Mouse (Mus musculus) telencephalon, adult 2 months (tissue): ENCODE results near the gene Angel2.
"Not testable (repeated sequence)": the region's sequence is repeated elsewhere in the genome, so short reads cannot be mapped to it uniquely, and the experiment has no call there.

ENCODE experiments used
- DNase-seq: peaks from one replicate; pipeline ENCODE4 v3.0.0-alpha.2; 2011; ENCODE audit warnings: low read depth, low spot score

Angel2 gene

DNA sequence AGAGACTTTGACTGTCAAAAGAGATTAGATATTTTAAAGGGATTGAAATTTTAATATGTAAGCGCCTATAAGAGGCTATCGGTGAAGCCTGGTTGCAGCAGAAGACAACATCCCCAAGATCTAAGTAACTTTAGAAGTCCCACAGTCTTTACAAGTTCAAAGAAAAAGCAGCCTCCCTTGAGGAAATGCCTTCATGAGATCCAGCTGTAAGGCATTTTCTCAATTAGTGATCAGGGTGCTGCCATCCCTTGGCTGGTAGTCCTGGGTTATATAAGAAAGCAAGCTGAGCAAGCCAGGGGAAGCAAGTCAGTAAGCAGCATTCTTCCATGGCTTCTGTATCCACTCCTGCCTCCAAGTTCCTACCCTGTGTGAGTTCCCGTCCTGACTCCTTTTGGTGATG, at the start of gene Angel2:
TSS of gene Angel2 (plus strand) at position 301 of the 400 bp plus-strand sequence.
- DNase-seq, result not testable (repeated sequence)

GRCm38 (mm10) chr1:190875751-190876150, 49.2 kb upstream of the Angel2 start:
- DNase-seq, result peak; percentile 27

GRCm38 (mm10) chr1:190880638-190881037, 44.3 kb upstream of the Angel2 start:
- DNase-seq, result no peak

GRCm38 (mm10) chr1:190881422-190881821, 43.5 kb upstream of the Angel2 start:
- DNase-seq, result peak; percentile 47

- no peak for DNase-seq
These were observed 38.9 kb upstream of the Angel2 start for GRCm38 (mm10) chr1:190886014-190886413.

- DNase-seq, result no peak
These were observed 36.9 kb upstream of the Angel2 start for GRCm38 (mm10) chr1:190888031-190888430.

DNA sequence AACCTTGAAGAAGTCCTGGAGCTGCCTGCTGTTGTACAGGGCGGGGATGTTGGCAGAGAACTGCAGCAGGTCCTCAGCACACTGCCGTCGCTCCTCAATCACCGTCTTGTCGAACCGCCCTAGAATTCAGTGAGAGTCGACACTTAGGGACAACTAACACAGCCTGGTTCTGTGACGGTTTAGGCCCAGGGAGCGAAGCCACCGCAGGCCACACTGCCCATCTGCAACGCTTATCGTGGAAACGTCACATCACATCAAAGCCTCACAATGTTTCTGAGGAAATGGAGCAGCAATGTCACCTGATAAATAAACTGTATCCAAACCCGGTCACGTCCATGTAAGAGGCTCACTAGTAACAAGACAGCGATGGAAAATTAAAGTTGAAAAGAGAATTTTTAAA, 36.3 kb upstream of the Angel2 start:
- DNase-seq, result no peak

DNA sequence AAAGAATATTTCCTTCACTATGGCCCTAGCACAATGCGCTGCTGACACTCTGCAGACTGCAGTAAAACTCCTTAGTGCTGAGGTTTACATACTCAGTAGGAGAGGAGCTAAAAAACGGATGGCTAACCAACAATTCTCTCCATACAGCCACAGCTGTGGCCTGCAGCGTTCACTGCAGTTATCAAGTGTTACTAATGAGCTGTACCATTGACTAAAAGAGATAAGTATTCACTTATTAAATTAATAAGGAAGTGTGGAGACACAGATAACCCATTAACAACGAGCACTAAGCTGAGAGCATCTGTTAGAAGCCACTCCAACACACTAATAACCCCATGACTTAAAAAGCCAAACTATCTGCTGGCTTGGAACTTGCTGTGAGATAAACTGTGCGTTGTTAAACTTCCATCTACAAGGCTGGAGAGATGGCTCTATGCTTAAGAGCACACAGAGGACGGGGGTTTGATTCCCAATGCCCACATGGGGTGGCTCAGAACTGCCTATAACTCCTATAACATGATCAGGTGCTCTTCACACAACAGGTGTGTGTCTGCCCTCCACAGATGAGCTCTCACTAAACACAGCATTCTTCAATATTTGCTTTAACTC, 31.2 kb upstream of the Angel2 start:
- DNase-seq, result no peak

GRCm38 (mm10) chr1:190898186-190898585, 26.7 kb upstream of the Angel2 start:
- no peak for DNase-seq

DNA sequence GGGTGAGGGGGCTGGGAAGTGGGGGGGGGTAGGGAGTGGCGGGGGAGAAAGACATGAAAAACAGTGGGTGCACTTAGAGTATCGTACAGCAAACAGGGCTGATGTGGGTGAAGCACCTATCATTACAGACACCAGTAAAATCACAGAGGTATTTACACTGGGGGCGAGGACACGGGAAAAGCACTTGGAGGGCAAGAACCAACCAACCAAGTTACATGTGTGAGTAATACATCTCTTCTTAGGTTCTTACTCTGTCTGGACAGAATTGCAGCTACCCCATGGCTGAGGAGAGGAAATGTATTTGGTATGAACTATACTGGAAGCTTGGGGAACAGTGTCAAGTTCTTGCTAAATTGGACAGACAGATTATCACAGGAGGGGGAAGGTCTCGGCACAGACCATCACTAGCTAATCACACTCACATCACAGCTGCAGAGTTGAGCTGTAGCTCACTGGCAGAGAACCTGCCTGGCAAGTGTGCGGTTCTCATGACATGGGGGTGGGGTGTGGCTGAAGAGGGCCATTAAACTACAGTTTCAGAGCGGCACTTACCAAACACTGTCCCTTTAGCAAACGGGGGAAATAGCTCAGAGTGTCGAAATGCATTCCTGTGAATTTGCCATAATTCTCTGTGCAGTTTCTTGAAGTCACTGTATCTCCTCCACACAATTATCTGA, 25.9 kb upstream of the Angel2 start:
- DNase-seq, result no peak

DNA sequence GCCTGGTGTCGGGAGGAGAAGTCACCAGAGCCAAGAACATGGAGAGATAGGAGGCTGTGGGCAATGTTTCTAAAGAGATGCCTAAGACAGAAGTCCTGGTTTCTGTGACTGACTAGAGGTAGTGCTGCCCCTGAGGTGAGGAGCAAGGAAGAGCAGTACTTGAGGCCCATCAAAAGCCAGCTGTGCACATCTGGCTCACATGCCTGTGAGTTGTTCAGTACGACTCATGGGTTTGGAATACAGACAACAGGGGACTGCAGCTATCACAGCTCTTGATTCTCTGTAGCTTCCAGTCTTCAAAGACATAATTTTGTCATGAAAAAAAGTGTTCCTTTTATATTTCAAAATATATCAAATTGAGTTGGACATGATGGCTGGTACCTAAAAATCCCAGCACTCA, 23.8 kb upstream of the Angel2 start:
- DNase-seq, result no peak

GRCm38 (mm10) chr1:190904136-190904535, 20.8 kb upstream of the Angel2 start:
- no peak for DNase-seq

DNA sequence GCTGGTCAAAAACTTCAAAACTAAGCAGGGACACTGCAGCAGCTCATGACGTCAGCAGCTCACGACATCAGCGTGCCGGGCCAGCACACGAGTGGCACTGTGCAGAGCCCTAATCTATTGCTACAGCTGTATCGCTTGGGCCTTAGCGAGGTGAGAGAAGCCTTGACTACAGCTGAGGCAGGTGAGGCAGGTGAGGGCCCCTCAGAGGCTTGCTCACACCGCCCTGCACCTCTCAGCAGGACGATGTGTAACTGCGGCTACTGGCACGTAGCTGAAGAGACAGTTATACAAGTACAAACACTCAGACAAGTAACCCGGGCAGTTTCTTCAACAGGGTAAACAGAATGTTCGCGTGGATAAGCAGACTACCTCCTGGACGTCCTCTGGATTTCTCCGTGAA, 20.2 kb upstream of the Angel2 start:
- DNase-seq, result no peak

GRCm38 (mm10) chr1:190910836-190911235, 14.1 kb upstream of the Angel2 start:
- DNase-seq, result no peak

DNA sequence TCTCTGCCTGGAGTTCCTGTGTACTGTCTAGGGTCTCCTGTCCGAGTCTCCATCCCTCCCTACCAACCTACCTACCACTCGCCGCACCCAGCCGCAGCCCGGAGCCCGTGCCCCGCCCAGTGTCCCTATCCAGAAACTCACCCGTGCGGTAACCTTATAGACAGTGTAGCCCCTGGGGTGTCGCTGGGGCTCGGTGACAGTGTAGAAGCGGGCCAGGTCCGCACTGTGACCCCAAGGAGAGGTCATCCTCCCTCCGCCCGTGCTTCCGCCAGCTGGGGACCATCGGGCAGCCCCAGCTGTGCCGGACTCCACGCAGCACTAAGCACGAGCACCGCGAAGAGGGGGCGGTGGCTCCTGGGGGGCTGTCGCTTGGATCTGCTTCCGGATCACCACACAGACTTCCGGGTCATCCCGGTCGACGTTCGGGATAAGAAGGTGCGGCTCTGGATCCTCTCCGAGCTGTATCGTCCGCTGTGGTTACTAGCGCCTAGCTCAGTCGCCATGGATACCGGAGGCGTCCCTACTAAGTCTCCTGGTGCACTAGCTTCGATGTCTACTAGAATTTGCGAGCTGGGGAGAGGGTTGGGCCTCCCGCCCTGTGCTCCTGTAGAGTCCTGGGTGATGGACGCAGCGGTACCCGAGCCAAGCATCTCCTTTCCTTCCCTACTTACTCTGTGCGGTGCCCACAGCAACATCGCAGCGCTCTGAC, 13.3 kb upstream of the Angel2 start, which contains the start of gene Rps6kc1:
TSS of gene Rps6kc1 (minus strand) at position 356 of the 709 bp plus-strand sequence.
- peak; percentile 89 for DNase-seq

DNA sequence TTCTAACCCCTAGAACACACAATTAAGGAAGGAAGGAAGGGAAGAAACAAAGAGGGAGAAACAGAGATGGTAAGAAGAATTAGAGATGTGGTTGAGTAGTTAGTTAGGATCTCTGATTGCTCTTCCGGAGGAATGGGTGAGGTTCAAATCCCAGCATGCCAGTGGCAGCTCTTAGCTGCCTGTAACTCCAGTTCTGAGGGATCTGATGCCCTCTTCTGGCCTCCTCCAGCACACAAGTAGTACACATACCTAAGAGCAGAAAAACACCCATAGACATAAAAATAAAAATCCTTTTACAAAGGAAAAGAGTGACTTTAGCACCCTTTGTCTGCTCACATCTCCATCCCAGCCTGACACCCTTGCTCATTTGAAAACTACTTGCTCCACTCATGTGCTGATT, 12.3 kb upstream of the Angel2 start:
- DNase-seq, result no peak

- DNase-seq, result peak; percentile 90
These were observed 6.0 kb upstream of the Angel2 start for GRCm38 (mm10) chr1:190918938-190919337.

DNA sequence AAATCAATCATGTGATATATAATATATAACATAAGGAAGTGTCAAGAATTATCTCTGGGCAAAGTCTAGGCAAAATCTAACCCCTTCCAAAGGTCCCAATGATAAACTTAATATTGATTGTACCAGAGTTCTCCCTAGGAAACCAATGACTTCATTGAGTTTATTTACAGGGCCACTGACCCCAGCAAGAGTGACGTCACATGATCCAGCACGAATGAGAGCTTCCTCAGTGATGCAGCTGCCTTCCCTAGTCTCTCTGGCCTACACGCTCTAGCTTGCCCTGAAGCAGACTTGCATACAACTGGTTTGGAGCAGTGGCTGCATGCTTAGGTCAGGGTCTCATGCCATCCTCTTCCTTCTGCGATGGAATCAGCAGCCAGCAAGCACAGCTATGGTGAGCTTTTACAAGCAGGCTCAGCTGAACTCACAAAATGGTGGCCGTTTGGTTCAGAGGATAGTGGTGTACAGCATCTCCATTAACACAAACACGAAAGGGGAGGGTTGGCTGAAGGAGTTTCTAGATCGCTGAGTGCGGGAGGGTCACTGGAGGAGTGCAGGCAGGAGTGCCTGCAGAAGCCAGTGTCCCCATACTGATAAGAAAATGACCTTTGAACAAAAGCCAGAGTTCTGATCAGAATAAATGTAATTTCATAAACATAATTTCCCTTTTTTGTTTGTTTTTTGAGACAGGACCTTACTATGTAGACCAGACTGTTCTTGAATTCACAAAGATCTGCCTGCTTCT, 5.0 kb upstream of the Angel2 start:
- DNase-seq, result no peak

DNA sequence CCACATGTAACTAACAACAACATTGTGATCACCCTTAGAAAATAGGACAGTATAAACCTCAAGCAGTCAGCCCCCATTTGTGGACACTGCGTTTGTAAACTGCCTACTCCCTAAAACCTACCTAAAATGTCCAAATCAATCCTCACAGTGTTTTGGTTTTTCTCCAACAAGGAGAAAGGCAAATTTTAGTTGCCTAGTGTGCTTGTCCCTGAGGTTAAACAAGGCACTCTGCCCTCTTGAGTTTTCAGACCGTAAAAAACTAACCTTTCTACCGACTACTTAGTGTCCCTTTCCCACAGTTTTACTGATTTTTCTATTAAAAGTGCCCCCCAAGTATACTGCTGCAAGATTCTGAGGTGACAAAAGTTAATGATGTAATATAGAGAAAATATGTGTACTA, 2.4 kb downstream of the Angel2 start:
- no peak for DNase-seq

DNA sequence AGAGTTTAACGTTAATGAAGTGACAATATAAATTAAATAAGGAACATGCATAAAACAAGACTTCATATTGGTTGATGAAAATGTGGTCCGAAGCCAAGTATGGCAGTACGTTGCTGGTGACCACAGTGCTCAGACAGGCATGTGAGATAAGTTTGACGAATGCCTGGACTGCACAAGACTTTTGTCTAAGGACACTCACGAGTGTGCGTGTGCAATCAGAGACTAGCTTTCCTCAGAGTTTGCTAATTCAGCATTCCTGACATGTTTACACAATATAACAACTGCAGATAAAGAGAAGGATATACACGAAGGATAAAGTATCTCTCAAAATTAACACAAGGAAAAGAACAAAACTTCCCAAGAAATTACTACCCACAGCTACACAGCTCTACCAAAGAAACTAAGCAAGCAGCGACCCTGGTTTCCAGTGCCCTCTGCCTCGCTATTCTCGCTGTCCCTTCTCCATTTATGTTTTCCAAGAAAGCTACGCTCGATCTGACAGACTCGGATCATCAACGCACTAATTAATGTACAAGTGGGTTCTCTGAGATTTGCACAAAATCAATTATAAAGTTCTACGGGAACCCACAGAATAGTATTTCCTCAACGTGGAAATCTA, 2.9 kb downstream of the Angel2 start:
- no peak for DNase-seq

GRCm38 (mm10) chr1:190928370-190929009, 3.6 kb downstream of the Angel2 start:
- DNase-seq, result peak; percentile 99
